Mouse (Mus musculus): ENCODE data around the gene Clca2. TPM values are rescaled to one million over a fixed set of nuclear protein-coding genes. Genes with fewer than 3 reads are reported as not detected.

Gene Clca2
- polyA plus RNA-seq (2014; fragmentation: Illumina TruSeq; extraction: RNeasy Lipid Tissue Mini Kit (QIAGEN cat#74804); ENCODE audit: low read depth, low replicate concordance): not detected

DNA sequence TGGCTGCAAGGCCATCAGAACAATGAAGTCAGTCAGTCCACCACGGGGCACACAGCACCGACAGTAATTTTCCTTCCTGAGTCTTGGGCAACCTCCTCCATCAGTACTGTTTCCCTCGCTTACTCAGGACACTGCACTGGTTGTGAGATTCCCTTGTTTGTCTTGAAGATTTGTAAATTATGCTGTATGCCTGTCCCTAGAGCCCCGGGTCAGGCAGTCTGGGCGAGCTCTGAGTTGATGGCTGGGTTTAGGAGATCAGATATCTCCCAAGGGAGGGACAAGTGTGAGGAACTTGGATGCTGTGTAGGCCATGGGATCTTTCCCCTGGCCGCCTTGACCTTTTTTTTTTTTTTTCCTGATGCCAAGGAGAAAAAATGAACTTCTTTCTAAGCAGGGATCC, at the start of gene Clca2:
Gene Clca2 (minus strand): TSS at position 153 of the 400 bp plus-strand sequence.

DNA sequence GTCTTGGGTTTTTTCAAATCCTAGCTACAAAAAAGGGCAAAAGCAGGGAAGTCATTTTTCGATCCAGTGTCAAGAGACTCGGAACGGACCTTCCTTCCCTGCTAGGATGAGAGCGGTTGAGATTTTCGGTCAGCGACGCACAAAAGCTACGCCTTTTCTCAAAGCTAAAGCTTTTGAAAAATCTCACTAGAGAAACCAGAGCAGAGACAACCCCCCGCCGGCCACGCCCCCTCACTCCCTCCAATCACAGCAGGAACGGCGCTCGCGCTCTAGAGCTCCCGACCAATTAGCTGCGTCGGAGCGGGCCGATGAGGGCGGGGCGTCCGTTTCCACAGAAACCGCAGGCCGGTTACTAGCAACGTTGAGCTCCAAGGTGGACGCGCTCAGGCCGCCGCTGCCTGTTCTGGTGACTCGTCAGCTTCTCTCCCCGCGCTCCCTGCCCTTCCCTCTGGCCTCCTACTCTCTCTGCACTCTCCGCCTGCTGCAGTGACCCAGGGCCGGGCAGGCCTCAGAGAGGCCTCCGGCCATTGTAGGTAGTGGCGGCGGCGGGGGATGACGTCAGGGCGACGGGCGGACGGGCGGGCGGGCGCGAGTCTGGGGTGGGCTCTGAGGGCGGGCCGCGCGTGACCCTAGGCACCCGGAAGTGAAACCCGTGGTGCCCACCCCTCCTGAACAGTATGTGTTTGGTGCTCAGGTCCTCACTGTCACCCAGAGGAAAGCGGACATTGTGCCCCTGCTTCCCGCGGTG, 19.2 kb upstream of the Clca2 start, which contains the start of gene Odf2l:
Gene Odf2l (plus strand): TSS at position 335 of the 748 bp plus-strand sequence.

DNA sequence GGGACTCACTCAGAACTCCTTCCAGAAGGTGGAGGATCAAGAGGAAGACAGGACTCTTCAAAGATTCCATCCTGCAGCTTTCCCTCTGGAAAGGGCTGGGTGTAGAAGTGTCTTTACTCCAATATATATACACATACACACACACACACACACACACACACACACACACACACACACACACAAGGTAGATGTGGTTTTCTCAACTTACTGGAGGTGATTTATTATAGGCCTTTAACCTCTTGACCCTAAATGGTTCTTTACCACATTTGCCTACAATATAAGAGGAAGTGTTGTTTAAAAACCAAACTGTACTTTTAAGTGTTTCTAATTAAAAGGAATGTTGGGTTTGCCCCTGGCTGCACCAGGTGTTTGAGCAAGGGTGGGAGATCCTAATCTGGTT, 66.6 kb downstream of the Clca2 start, which contains the start of gene Clca1:
Gene Clca1 (minus strand): TSS at position 101 of the 400 bp plus-strand sequence.

Other genes with a start within 250 kb of the Clca2 start
- gene Clca4b, start 166.9 kb downstream of the Clca2 start, polyA plus RNA-seq (2014; fragmentation: Illumina TruSeq; extraction: RNeasy Lipid Tissue Mini Kit (QIAGEN cat#74804); ENCODE audit: low read depth, low replicate concordance): not detected
- gene Clca4a, start 124.4 kb downstream of the Clca2 start, polyA plus RNA-seq (2014; fragmentation: Illumina TruSeq; extraction: RNeasy Lipid Tissue Mini Kit (QIAGEN cat#74804); ENCODE audit: low read depth, low replicate concordance): not detected
- not detected for gene Clca1, start 66.7 kb downstream of the Clca2 start, polyA plus RNA-seq (2014; fragmentation: Illumina TruSeq; extraction: RNeasy Lipid Tissue Mini Kit (QIAGEN cat#74804); ENCODE audit: low read depth, low replicate concordance)
- 13.9 TPM for gene Odf2l, start 19.1 kb upstream of the Clca2 start, polyA plus RNA-seq (2014; fragmentation: Illumina TruSeq; extraction: RNeasy Lipid Tissue Mini Kit (QIAGEN cat#74804); ENCODE audit: low read depth, low replicate concordance)
- gene Col24a1, start 193.0 kb upstream of the Clca2 start, polyA plus RNA-seq (2014; fragmentation: Illumina TruSeq; extraction: RNeasy Lipid Tissue Mini Kit (QIAGEN cat#74804); ENCODE audit: low read depth, low replicate concordance): not detected